Mouse (Mus musculus): Measurements from ENCODE around the gene Xkrx. TPM values are rescaled to one million over a fixed set of nuclear protein-coding genes. Genes with fewer than 3 reads are reported as not detected.

Gene Xkrx
- total and polyA plus RNA-seq, 3 experiments: 0.38 TPM; not detected in 2

- no peak overlapping the region for H3K27ac ChIP-seq (ENCODE audit: control insufficient read depth, low read depth, low read length)
- H3K27me3 ChIP-seq (ENCODE audit: control insufficient read depth in 1 of 2, insufficient read depth in 2 of 2, low read length in 2 of 2): no peaks in the 10 kb centered on the region
- H3K79me2 ChIP-seq (ENCODE audit: control insufficient read depth, insufficient read depth, low read length, poor library complexity): no peaks in the 10 kb centered on the region
- no peak overlapping the region for H3K4me3 ChIP-seq (ENCODE audit: control insufficient read depth in 1 of 2, insufficient read depth in 1 of 2, low read depth in 2 of 2, low read length in 2 of 2)
- H3K9me3 ChIP-seq (replicated peaks; ENCODE audit: insufficient read depth, low read length): no peaks in the 10 kb centered on the region
- TF ChIP-seq EP300 (IDR thresholded peaks at IDR 0.05; ENCODE audit: low read depth in 1 of 2, low read length in 2 of 2) (peak; percentile 97 to 99), KAT2A (conservative IDR thresholded peaks at IDR 0.05; ENCODE audit: low read depth, low read length) (no peak), POLR2AphosphoS5 (IDR thresholded peaks at IDR 0.05; ENCODE audit: borderline replicate concordance, low read depth, low read length) (no peak), CHD2 (IDR thresholded peaks at IDR 0.05; ENCODE audit: low read length) (no peak), MXI1 (IDR thresholded peaks at IDR 0.05; ENCODE audit: low read depth, low read length) (no peak; the same call in 1 of the 2 replicates), JUND (IDR thresholded peaks at IDR 0.05; ENCODE audit: low read depth, low read length) (peak; percentile 65; the same call in 1 of the 2 replicates), TCF12 (IDR thresholded peaks at IDR 0.05; ENCODE audit: low read depth, low read length) (peak; percentile 94), BHLHE40 (IDR thresholded peaks at IDR 0.05; ENCODE audit: borderline replicate concordance, low read depth, low read length) (peak; percentile 44; the same call in 1 of the 2 replicates), TAL1 (IDR thresholded peaks at IDR 0.05; ENCODE audit: low read length) (peak; percentile 95), GATA1 (IDR thresholded peaks at IDR 0.05; ENCODE audit: low read depth, low read length) (peak; percentile 98), ETS1 (IDR thresholded peaks at IDR 0.05; ENCODE audit: low read depth, low read length) (peak; percentile 60), MYC (IDR thresholded peaks at IDR 0.05; ENCODE audit: low read depth, low read length) (peak; percentile 82; the same call in 1 of the 2 replicates), SMC3 (IDR thresholded peaks at IDR 0.05; ENCODE audit: low read depth, low read length) (no peak), MAFK (IDR thresholded peaks at IDR 0.05; ENCODE audit: borderline replicate concordance, low read depth, low read length) (peak; percentile 57; the same call in 1 of the 2 replicates), ELF1 (IDR thresholded peaks at IDR 0.05; ENCODE audit: low read depth, low read length) (no peak), SIN3A (IDR thresholded peaks at IDR 0.05; ENCODE audit: low read length) (peak; percentile 36; the same call in 1 of the 2 replicates), MYB (IDR thresholded peaks at IDR 0.05; ENCODE audit: low read depth, low read length) (peak; percentile 87), RCOR1 (IDR thresholded peaks at IDR 0.05; ENCODE audit: low read depth, low read length) (peak; percentile 99), MAX (IDR thresholded peaks at IDR 0.05; ENCODE audit: low read length) (peak; percentile 73)
- H3K4me1 ChIP-seq (ENCODE audit: control insufficient read depth in 1 of 2, insufficient read depth in 2 of 2, low read length in 2 of 2): peaks cover 3 to 18% of the 10 kb centered on the region in 2 experiments; a peak in 3 of 4 replicates
- DNase-seq (ENCODE audit: low read depth, low spot score): peak; percentile 90
- H3K36me3 ChIP-seq (ENCODE audit: control insufficient read depth in 1 of 2, insufficient read depth in 2 of 2, low read length in 2 of 2): peaks cover 0 to 21% of the 10 kb centered on the region in 2 experiments; a peak in 2 of 4 replicates
- H3K9ac ChIP-seq (ENCODE audit: control insufficient read depth, low read depth, low read length, poor library complexity, severe bottlenecking): no peak overlapping the region
Observed at GRCm38 (mm10) chrX:134141986-134142385, 19.9 kb downstream of the Xkrx start.

GRCm38 (mm10) chrX:134141551-134141950, 20.3 kb downstream of the Xkrx start:
- Histone ChIP-seq H3K4me1 (ENCODE audit: control insufficient read depth in 1 of 2, insufficient read depth in 2 of 2, low read length in 2 of 2) (peaks cover 3 to 18% of the 10 kb centered on the region in 2 experiments; a peak in 3 of 4 replicates), H3K4me3 (ENCODE audit: control insufficient read depth in 1 of 2, insufficient read depth in 1 of 2, low read depth in 2 of 2, low read length in 2 of 2) (no peak overlapping the region), H3K79me2 (ENCODE audit: control insufficient read depth, insufficient read depth, low read length, poor library complexity) (no peaks in the 10 kb centered on the region), H3K36me3 (ENCODE audit: control insufficient read depth in 1 of 2, insufficient read depth in 2 of 2, low read length in 2 of 2) (peaks cover 0 to 21% of the 10 kb centered on the region in 2 experiments; a peak in 2 of 4 replicates), H3K9ac (ENCODE audit: control insufficient read depth, low read depth, low read length, poor library complexity, severe bottlenecking) (no peak overlapping the region), H3K27ac (ENCODE audit: control insufficient read depth, low read depth, low read length) (no peak overlapping the region), H3K9me3 (replicated peaks; ENCODE audit: insufficient read depth, low read length) (no peaks in the 10 kb centered on the region), H3K27me3 (ENCODE audit: control insufficient read depth in 1 of 2, insufficient read depth in 2 of 2, low read length in 2 of 2) (no peaks in the 10 kb centered on the region)
- TF ChIP-seq RAD21 (IDR thresholded peaks at IDR 0.05; ENCODE audit: low read depth, low read length) (no peak), CHD1 (IDR thresholded peaks at IDR 0.05; ENCODE audit: low read depth, low read length) (no peak), POLR2AphosphoS5 (IDR thresholded peaks at IDR 0.05; ENCODE audit: borderline replicate concordance, low read depth, low read length) (no peak)
- DNase-seq (ENCODE audit: low read depth, low spot score): no peak

Data from MEL (cell line).